Mouse (Mus musculus) liver, embryonic 14.5 days (tissue): ENCODE measurements around the gene Capn5.

Experiments
- CTCF ChIP-seq: IDR thresholded peaks from 2 replicates; pipeline ENCODE4 v1.5.1; 2016; ENCODE audit warnings: antibody characterized with exemption, low read depth, control low read depth
- EP300 ChIP-seq: IDR thresholded peaks from 2 replicates; pipeline ENCODE4 v1.6.1; 2016; ENCODE audit warnings: antibody characterized with exemption, low read depth

GRCm38 (mm10) chr7:98162239-98162638, 15.8 kb downstream of the Capn5 start:
- no peak for TF ChIP-seq CTCF
- TF ChIP-seq EP300, result no peak
